Mouse (Mus musculus): ENCODE measurements at regions not wholly inside any gene's neighbourhood (a gene's known extent, or its start where the extent isn't known, plus 50 kb on each side); places are given as distances from the start of the nearest gene placed in this dataset.

GRCm38 (mm10) chr12:68871259-68871658, 287.7 kb downstream of the Rps29 start:
- no peak for TF ChIP-seq POLR2A (IDR thresholded peaks at IDR 0.05; ENCODE audit: low read depth, low read length)
- no peak for TF ChIP-seq CTCF (conservative IDR thresholded peaks at IDR 0.05; ENCODE audit: insufficient read depth, insufficient read length, low read depth, low read length)

Measured in kidney, adult 2 months (tissue).